Mouse (Mus musculus) small intestine, adult 2 months (tissue): ENCODE results near the gene Cnnm2. TPM values are rescaled to one million over a fixed set of nuclear protein-coding genes. Genes with fewer than 3 reads are reported as not detected.

Experiments used
- H3K27ac ChIP-seq: fragments of 200-500 bp; 2 replicates; pipeline ENCODE4 v1.5.1; 2012; ENCODE audit warnings: low read depth, low read length, control low read depth, inconsistent platforms; ENCODE audit not compliant: insufficient read depth
- H3K27me3 ChIP-seq: fragments of 200-500 bp; 2 replicates; pipeline ENCODE4 v1.6.1; 2012; ENCODE audit warnings: mild to moderate bottlenecking, moderate library complexity, low read length, inconsistent platforms; ENCODE audit not compliant: control insufficient read depth, insufficient read depth
- H3K36me3 ChIP-seq: fragments of 200-500 bp; 2 replicates; pipeline ENCODE4 v1.6.1; 2012; ENCODE audit warnings: mild to moderate bottlenecking, low read length, control low read depth, inconsistent platforms; ENCODE audit not compliant: control insufficient read depth, insufficient read depth
- H3K4me1 ChIP-seq: fragments of 200-500 bp; 2 replicates; pipeline ENCODE4 v1.6.1; 2012; ENCODE audit warnings: low read length, inconsistent platforms, mixed read lengths; ENCODE audit not compliant: control insufficient read depth, insufficient read depth, insufficient read length
- H3K4me3 ChIP-seq: fragments of 200-500 bp; 2 replicates; pipeline ENCODE4 v1.5.1; 2012; ENCODE audit warnings: low read depth, mild to moderate bottlenecking, control low read depth, inconsistent platforms, low read length, moderate library complexity
- CTCF ChIP-seq: fragments of 200-500 bp; IDR thresholded peaks from 2 replicates; pipeline ENCODE4 v1.5.1; 2012; ENCODE audit warnings: low read depth, mild to moderate bottlenecking, control low read depth, inconsistent platforms, low read length, moderate library complexity, mixed read lengths; ENCODE audit not compliant: insufficient replicate concordance, insufficient read length; ENCODE audit errors: extremely low read depth
- POLR2A ChIP-seq: fragments of 200-500 bp; IDR thresholded peaks from 2 replicates; pipeline ENCODE4 v1.6.1; 2012; ENCODE audit warnings: low read depth, mild to moderate bottlenecking, control low read depth, inconsistent platforms, low read length, moderate library complexity
- WGBS: fragments of 180-500 bp; shearing (Covaris S2); methylation state at CpG from one replicate; pipeline ENCODE4 v1.1.7; 2018; 5-methylcytosine and 5-hydroxymethylcytosine counted together
- polyA plus RNA-seq: library from polyadenylated mRNA; depleted of rRNA; stranded (reverse); fragments of >200 nt; gene quantifications from 2 replicates; pipeline ENCODE4 v1.2.3, GENCODE M21; 2012

Cnnm2 gene
- polyA plus RNA-seq, 1 experiment = 16.9 TPM

DNA sequence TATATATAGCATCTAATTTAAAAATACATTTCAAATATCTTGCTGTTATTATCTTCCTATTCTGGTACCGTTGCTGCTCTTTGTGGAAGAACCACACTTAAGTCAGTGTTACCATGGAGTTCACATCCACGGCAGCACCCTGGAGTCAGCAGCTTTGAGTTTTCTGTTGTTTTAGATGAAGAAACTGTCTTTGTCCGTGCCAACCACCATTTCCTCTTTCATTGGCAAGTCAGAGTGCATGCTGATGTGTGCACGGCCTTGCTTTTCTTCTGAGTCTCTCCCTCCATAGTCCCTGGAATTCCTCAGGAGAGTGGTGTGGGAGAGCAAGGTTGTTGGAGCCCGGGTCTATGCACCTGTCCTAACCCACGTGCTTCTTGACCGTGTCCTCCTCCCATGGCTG lies 96.8 kb downstream of the Cnnm2 start:
- Histone ChIP-seq H3K4me1 (no peaks in the 10 kb centered on the region), H3K4me3 (no peak overlapping the region), H3K36me3 (peaks cover 3% of the 10 kb centered on the region; the same call in 1 of the 2 replicates), H3K27ac (no peak overlapping the region), H3K27me3 (no peaks in the 10 kb centered on the region)
- TF ChIP-seq POLR2A (no peak), CTCF (no peak)
- WGBS = 83% methylated on average over 7 of the region's 7 CpGs

DNA sequence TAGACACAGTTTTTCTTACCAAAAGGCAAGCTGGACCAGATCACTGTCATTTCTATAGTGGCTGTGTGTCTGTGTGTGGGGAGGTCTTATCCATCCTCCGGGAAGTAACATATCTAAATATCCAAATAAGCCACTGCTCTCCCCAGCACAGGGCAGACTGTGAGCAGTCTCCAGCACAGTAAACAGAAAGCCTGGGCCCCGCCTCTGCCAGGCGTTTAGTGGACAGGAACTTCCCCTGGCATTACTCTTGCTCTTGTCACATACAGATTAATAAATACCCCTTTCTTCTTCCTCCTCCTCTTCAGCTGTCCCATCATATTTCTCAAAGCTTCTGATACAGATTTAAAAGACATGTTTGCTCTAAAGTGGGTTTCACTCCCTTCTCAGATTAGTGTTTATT lies 101.2 kb downstream of the Cnnm2 start:
- H3K27ac ChIP-seq = no peak overlapping the region
- TF ChIP-seq CTCF = no peak
- no peak for TF ChIP-seq POLR2A
- no peaks in the 10 kb centered on the region for H3K4me1 ChIP-seq
- H3K36me3 ChIP-seq = peaks cover 3% of the 10 kb centered on the region; the same call in 1 of the 2 replicates
- no peak overlapping the region for H3K4me3 ChIP-seq
- 33% methylated on average over 3 of the region's 3 CpGs for WGBS
- no peaks in the 10 kb centered on the region for H3K27me3 ChIP-seq

DNA sequence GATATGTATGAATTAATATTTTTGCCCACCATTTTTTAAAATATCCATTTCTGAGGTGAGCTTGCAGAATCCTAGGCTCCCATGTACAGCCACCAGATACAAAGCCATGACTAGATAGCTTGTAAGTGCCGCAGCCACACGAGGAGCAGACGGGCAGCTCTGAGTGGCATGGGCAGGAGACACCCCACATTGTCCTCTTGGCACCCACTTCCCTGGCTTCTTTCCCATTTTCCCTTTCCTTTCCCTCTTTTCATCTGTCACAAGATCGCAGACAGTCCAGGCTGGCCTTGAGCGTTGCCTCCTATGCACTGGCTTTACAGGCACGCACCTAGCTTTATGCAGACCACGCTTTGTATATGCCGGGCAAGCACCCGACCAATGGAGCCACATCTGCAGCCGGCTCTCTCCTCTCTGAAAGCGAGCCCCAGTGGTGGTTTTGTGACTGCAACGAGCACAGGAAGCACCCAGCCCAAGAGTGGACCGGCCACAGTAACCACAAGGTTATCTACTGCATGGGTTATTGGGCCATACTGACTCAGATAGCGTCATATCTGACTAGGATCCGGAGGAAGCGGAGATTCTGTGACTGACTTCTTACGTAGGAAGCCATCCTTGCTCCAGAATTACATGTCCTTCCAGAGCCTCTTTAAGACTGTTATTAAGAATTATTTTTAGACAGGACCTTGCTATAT lies 102.0 kb downstream of the Cnnm2 start:
- no peak overlapping the region for H3K4me3 ChIP-seq
- WGBS = 77% methylated on average over 17 of the region's 17 CpGs

GRCm38 (mm10) chr19:46864079-46864478 lies 102.7 kb downstream of the Cnnm2 start:
- TF ChIP-seq CTCF = no peak
- no peak for TF ChIP-seq POLR2A
- WGBS = 67% methylated on average over 6 of the region's 6 CpGs
- Histone ChIP-seq H3K36me3 (0 out of 2 replicates have a peak, but pooled peaks cover 1% of the 10 kb centered on the region), H3K4me3 (no peak overlapping the region), H3K27me3 (no peaks in the 10 kb centered on the region), H3K27ac (no peak overlapping the region), H3K4me1 (no peaks in the 10 kb centered on the region)

More for the DNA sequence above, 102.0 kb downstream of the Cnnm2 start:
- no peak for TF ChIP-seq CTCF
- no peak for TF ChIP-seq POLR2A
- Histone ChIP-seq H3K4me1 (no peaks in the 10 kb centered on the region), H3K36me3 (peaks cover 3% of the 10 kb centered on the region; the same call in 1 of the 2 replicates), H3K27me3 (no peaks in the 10 kb centered on the region), H3K27ac (no peak overlapping the region)

DNA sequence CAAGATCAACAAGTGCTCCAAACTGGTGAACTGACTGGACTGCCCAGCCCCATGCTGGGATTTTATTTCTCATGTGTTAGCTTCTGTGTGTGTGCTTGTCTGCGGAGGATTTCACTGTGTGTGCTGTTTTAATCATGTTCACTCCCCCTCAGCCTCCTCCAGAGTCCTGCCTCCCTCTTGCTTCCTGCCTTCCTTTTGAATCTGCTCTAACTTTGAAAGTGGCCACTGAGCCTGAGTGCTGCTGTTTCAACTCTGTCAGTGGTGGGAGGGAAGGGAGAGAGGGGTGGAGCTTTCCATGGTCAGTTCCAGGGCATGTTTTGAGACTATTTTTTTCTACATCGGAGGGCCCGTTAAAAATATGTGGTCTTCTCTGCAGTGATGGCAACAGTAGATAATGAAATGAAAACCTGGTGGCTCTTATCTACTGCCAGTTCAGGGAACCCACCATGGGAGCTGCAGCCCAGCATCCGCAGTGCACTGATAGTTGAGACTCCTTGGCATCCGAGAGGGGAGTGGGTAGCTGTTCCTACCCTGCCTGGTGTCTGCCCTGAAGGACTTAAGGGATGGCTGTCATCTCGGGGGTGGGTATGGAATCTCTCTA lies 103.4 kb downstream of the Cnnm2 start:
- WGBS = 72% methylated on average over 6 of the region's 6 CpGs
- no peak overlapping the region for H3K27ac ChIP-seq
- H3K36me3 ChIP-seq = no peaks in the 10 kb centered on the region
- TF ChIP-seq CTCF (no peak), POLR2A (no peak)
- no peaks in the 10 kb centered on the region for H3K27me3 ChIP-seq
- no peak overlapping the region for H3K4me3 ChIP-seq
- H3K4me1 ChIP-seq = no peaks in the 10 kb centered on the region

- H3K36me3 ChIP-seq = no peaks in the 10 kb centered on the region
- H3K27ac ChIP-seq = no peak overlapping the region
- no peak overlapping the region for H3K4me3 ChIP-seq
- no peaks in the 10 kb centered on the region for H3K27me3 ChIP-seq
- TF ChIP-seq POLR2A (no peak), CTCF (no peak)
- WGBS = 82% methylated on average over 4 of the region's 4 CpGs
- no peaks in the 10 kb centered on the region for H3K4me1 ChIP-seq
Observed at GRCm38 (mm10) chr19:46865381-46865780, 104.0 kb downstream of the Cnnm2 start.

DNA sequence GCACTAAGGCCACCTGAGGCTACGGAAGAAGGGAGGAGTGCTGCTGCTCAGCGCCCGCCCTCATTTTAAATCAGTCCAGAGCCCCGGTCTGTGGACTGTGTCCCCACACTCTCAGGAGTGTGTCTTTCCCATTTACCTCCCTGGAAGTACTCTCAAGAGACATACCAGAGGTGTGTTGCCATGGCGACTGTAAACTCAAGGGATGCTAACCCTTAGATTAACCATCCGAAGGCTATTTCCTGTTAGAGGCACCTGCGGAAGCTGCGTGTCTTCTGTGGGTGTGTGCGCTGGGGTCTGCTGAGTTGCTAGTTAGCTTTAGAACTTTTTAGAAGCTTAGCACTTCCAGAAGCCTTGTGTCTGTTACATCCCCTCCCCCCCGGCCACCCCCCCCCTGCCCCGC lies 107.7 kb downstream of the Cnnm2 start:
- Histone ChIP-seq H3K4me1 (no peaks in the 10 kb centered on the region), H3K36me3 (no peaks in the 10 kb centered on the region), H3K27me3 (no peaks in the 10 kb centered on the region), H3K27ac (no peak overlapping the region), H3K4me3 (no peak overlapping the region)
- 56% methylated on average over 11 of the region's 11 CpGs for WGBS
- TF ChIP-seq POLR2A (no peak), CTCF (no peak)

DNA sequence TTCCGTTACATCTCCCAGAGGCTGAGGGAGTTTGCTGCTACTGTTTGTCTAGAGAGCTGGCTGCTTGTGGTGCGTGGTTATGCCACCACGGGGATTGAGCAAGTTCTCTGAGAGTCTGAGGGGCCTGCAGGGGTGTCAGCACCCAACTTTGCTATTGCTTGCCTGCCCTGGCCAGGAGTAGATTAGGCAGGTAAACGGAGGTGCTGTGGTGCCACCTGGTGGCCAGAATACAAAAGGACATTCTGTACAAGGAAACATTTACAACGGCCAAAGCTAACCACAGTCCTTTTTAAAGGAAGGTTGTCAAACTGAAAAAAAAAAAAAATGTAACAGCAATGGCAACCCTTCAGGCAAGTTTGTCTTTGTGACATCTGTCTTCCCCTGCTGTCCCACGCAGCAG lies 108.1 kb downstream of the Cnnm2 start:
- Histone ChIP-seq H3K4me3 (no peak overlapping the region), H3K27ac (no peak overlapping the region), H3K36me3 (no peaks in the 10 kb centered on the region), H3K4me1 (no peaks in the 10 kb centered on the region), H3K27me3 (no peaks in the 10 kb centered on the region)
- TF ChIP-seq POLR2A = no peak
- peak; percentile 85; the same call in 1 of the 2 replicates for TF ChIP-seq CTCF
- WGBS = 11% methylated on average over 6 of the region's 6 CpGs
